Mouse (Mus musculus) lung, embryonic 14.5 days (tissue): ENCODE data around the gene Enpep. TPM values are rescaled to one million over a fixed set of nuclear protein-coding genes. Genes with fewer than 3 reads are reported as not detected.

Experiments used
- ATAC-seq: fragments of 200-750 bp; cut with Nextera tagmentation; 2 replicates; pipeline ENCODE4 v1.8.0; 2017; ENCODE audit warnings: mild to moderate bottlenecking, moderate TSS enrichment, moderate library complexity; ENCODE audit not compliant: insufficient read depth
- DNase-seq: peaks from one replicate; pipeline ENCODE4 v3.0.0-alpha.2; 2015
- H3K27ac ChIP-seq: fragments of 300-500 bp; sonication (generic); 2 replicates; pipeline ENCODE4 v1.5.1; 2014; ENCODE audit warnings: low read depth, mild to moderate bottlenecking, moderate library complexity
- H3K27me3 ChIP-seq: fragments of 300-500 bp; sonication (generic); 2 replicates; pipeline ENCODE4 v1.6.1; 2014; ENCODE audit warnings: low read length, control low read depth; ENCODE audit not compliant: insufficient read depth
- H3K36me3 ChIP-seq: fragments of 300-500 bp; sonication (generic); 2 replicates; pipeline ENCODE4 v1.6.1; 2014; ENCODE audit warnings: control low read depth; ENCODE audit not compliant: insufficient read depth
- H3K4me1 ChIP-seq: fragments of 300-500 bp; sonication (generic); 2 replicates; pipeline ENCODE4 v1.6.1; 2014; ENCODE audit warnings: antibody characterized with exemption, control low read depth; ENCODE audit not compliant: insufficient read depth
- H3K4me2 ChIP-seq: fragments of 300-500 bp; sonication (generic); 2 replicates; pipeline ENCODE4 v1.6.1; 2014; ENCODE audit warnings: mild to moderate bottlenecking
- H3K4me3 ChIP-seq: fragments of 300-500 bp; sonication (generic); 2 replicates; pipeline ENCODE4 v1.5.1; 2014; ENCODE audit warnings: low read depth, low read length
- H3K9ac ChIP-seq: fragments of 300-500 bp; sonication (generic); 2 replicates; pipeline ENCODE4 v1.6.1; 2014
- H3K9me3 ChIP-seq: fragments of 300-500 bp; sonication (generic); 2 replicates; pipeline ENCODE4 v1.6.1; 2016; ENCODE audit warnings: low read depth, low read length, control low read depth
- CTCF ChIP-seq: IDR thresholded peaks from 2 replicates; pipeline ENCODE4 v1.5.1; 2016; ENCODE audit warnings: antibody characterized with exemption, low read depth
- WGBS: fragments of 180-500 bp; shearing (Covaris S2); extraction: QIAGEN DNeasy Blood & Tissue Kit; methylation state at CpG from one replicate; pipeline ENCODE4 v1.1.7; 2014; 5-methylcytosine and 5-hydroxymethylcytosine counted together
- polyA plus RNA-seq: library from polyadenylated mRNA; unstranded; fragments of >200 nt; fragmentation: Nextera tagmentation; extraction: Ambion mirVana; gene quantifications from 2 replicates; pipeline ENCODE4 v1.2.1, GENCODE M21; 2014

Gene Enpep
- polyA plus RNA-seq, 1 experiment from 2014 or later, result 47.4 TPM

- DNase-seq, result peak; percentile 75
- ATAC-seq, result peak; percentile 64
Measured at GRCm38 (mm10) chr3:129338296-129339091, 6.0 kb upstream of the Enpep start.

DNA sequence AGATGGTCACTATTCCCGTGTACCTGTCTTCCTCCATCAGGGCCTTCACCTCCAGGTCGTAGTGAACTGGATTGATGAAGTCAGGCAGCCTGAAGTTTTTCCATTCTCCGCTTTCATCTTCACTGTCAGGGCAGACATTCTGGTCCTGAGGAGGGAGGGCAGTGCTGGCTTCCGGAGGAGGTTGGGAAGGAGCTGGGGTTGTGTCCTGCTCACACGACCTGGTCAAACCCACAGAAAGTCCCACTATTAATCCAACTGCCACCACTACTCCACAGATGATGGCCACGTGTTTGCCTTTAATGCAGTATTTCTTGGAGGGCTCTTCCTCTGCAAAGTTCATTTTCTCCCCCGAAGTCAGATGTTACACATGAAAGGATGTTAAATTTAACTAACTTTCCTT is 378 bp downstream of the Enpep start:
- 11% methylated on average over 7 of the region's 7 CpGs for WGBS
- peaks cover 23% of the 10 kb centered on the region for H3K4me1 ChIP-seq
- peak overlapping the region; percentile 72 for H3K27ac ChIP-seq
- peak overlapping the region; percentile 71 for H3K4me2 ChIP-seq
- no peaks in the 10 kb centered on the region for H3K36me3 ChIP-seq
- DNase-seq (no peak), ATAC-seq (peak; percentile 73)
- H3K9me3 ChIP-seq, result no peaks in the 10 kb centered on the region
- TF ChIP-seq CTCF, result no peak
- peak overlapping the region; percentile 44 for H3K4me3 ChIP-seq
- H3K27me3 ChIP-seq, result no peaks in the 10 kb centered on the region
- peak overlapping the region; percentile 43 for H3K9ac ChIP-seq

More at GRCm38 (mm10) chr3:129338296-129339091, 6.0 kb upstream of the Enpep start:
- no peak for TF ChIP-seq CTCF
- WGBS, result 10% methylated on average over 14 of the region's 14 CpGs
- Histone ChIP-seq H3K4me3 (no peak overlapping the region), H3K9me3 (no peaks in the 10 kb centered on the region), H3K4me1 (peaks cover 17% of the 10 kb centered on the region), H3K9ac (no peak overlapping the region), H3K36me3 (no peaks in the 10 kb centered on the region), H3K27ac (peak overlapping the region; percentile 21; the same call in 1 of the 2 replicates), H3K27me3 (no peaks in the 10 kb centered on the region), H3K4me2 (peak overlapping the region; percentile 45)

GRCm38 (mm10) chr3:129331427-129331826 is 1.1 kb downstream of the Enpep start:
- Histone ChIP-seq H3K9me3 (no peaks in the 10 kb centered on the region), H3K4me1 (peaks cover 22% of the 10 kb centered on the region), H3K9ac (peak overlapping the region; percentile 43), H3K4me3 (peak overlapping the region; percentile 44), H3K36me3 (no peaks in the 10 kb centered on the region), H3K27me3 (no peaks in the 10 kb centered on the region), H3K4me2 (peak overlapping the region; percentile 71), H3K27ac (peak overlapping the region; percentile 72; the same call in 1 of the 2 replicates)
- no peak for TF ChIP-seq CTCF
- DNase-seq, result no peak
- ATAC-seq, result peak; percentile 32; the same call in 1 of the 2 replicates
- 76% methylated on average over 6 of the region's 6 CpGs for WGBS

DNA sequence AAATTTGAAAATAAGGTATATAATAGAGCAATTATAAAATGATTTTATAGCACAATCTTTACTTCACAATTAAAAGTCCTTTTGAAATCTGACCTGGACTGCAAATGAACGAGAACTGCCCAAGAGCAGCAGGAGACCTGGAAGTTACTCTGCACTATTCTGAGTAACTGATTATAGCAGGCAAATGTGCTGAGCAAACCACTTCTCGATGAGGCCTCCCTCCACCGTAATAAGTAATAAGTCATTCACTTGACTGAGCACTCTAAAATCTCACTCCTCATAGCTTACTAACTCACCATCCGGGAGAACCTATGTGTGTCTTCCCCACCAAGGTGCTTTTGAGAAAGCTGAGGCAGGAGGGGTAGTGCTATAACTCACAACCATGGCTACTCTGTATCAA is 4.5 kb downstream of the Enpep start:
- no peak for TF ChIP-seq CTCF
- Histone ChIP-seq H3K4me1 (peaks cover 9% of the 10 kb centered on the region), H3K4me3 (no peak overlapping the region), H3K27me3 (no peaks in the 10 kb centered on the region), H3K27ac (no peak overlapping the region), H3K9ac (no peak overlapping the region), H3K9me3 (no peaks in the 10 kb centered on the region), H3K4me2 (peak overlapping the region; percentile 40), H3K36me3 (no peaks in the 10 kb centered on the region)
- ATAC-seq (no peak), DNase-seq (no peak)
- 41% methylated on average over 4 of the region's 4 CpGs for WGBS

DNA sequence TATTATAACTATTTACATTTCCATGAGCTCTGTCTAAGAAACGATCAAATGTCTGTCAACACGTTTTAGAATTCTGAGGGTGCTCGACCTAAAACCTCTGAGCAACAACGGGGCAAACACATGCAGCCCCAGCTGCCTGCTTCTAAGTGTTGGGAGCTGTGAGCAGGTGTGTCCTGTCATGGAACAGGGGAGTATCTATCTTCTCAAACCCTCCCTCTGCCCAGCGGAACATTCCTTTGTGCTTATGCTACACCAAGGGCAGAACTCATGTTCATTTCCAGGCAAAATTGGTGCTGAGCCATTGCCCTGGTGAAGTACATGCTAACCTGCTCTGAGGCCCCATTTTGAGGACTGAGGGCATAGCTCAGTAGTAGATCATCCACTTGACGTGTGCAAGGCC is 10.9 kb downstream of the Enpep start:
- Histone ChIP-seq H3K27ac (peak overlapping the region; percentile 24; the same call in 1 of the 2 replicates), H3K36me3 (0 out of 2 replicates have a peak, but pooled peaks cover 2% of the 10 kb centered on the region), H3K4me3 (no peak overlapping the region), H3K9ac (no peak overlapping the region), H3K27me3 (no peaks in the 10 kb centered on the region), H3K9me3 (no peaks in the 10 kb centered on the region), H3K4me2 (no peak overlapping the region), H3K4me1 (0 out of 2 replicates have a peak, but pooled peaks cover 4% of the 10 kb centered on the region)
- ATAC-seq (peak; percentile 92), DNase-seq (peak; percentile 63)
- TF ChIP-seq CTCF, result no peak
- WGBS, result 16% methylated on average over 6 of the region's 6 CpGs

GRCm38 (mm10) chr3:129317032-129317729 is 15.3 kb downstream of the Enpep start:
- Histone ChIP-seq H3K27ac (no peak overlapping the region), H3K9ac (no peak overlapping the region), H3K4me2 (no peak overlapping the region), H3K27me3 (no peaks in the 10 kb centered on the region), H3K9me3 (no peaks in the 10 kb centered on the region), H3K36me3 (0 out of 2 replicates have a peak, but pooled peaks cover 2% of the 10 kb centered on the region), H3K4me3 (no peak overlapping the region), H3K4me1 (0 out of 2 replicates have a peak, but pooled peaks cover 4% of the 10 kb centered on the region)
- TF ChIP-seq CTCF, result peak; percentile 22; the same call in 1 of the 2 replicates
- ATAC-seq, result no peak
- 79% methylated on average over 17 of the region's 17 CpGs for WGBS
- no peak for DNase-seq
